ENCODE assay signal across 10 mouse cellular contexts in genomic region chr13:83525716-83526005, GRCm38 (mm10). TPM values are rescaled to one million over a fixed set of nuclear protein-coding genes. Genes with fewer than 3 reads are reported as not detected.
DNase-seq lines count a peak whose midpoint lies in the region; ATAC-seq and TF ChIP-seq lines count a peak whose summit lies in the region.
"Had no signal": no experiment of that assay in that cellular context is flagged by ENCODE, and none has a peak within 500 bp of the region (broad histone marks: within the 10 kb centered on the region; RNA-seq: fewer than 3 reads in every experiment).

No protein-coding gene starts in this region.

- H3K27me3 ChIP-seq in heart, embryonic 10.5 days (ENCODE audit: insufficient read depth, poor library complexity, severe bottlenecking) = no peaks in the 10 kb centered on the region
- H3K27me3 ChIP-seq in heart, postnatal 0 days (ENCODE audit: control insufficient read depth, insufficient read depth, low read length) = no peaks in the 10 kb centered on the region
- H3K27me3 ChIP-seq in liver, postnatal 0 days (ENCODE audit: insufficient read depth, low read length) = 0 out of 2 replicates have a peak, but pooled peaks cover 3% of the 10 kb centered on the region

- no peak for TF ChIP-seq EP300 in heart, postnatal 0 days (IDR thresholded peaks at IDR 0.05; ENCODE audit: low read depth)
- no peak for TF ChIP-seq EP300 in liver, postnatal 0 days (IDR thresholded peaks at IDR 0.05; ENCODE audit: low read depth)

- no peak for ATAC-seq in heart, postnatal 0 days (ENCODE audit: insufficient read depth, low read depth)
- no peak for ATAC-seq in liver, postnatal 0 days
- no peak for ATAC-seq in inflammation-experienced regulatory T-cells, adult 6 months
- ATAC-seq: CD4-positive, CD25-positive, alpha-beta regulatory T cell, adult 4 months had no signal

- intact Hi-C loops in left cerebral cortex, postnatal 4 days (cut with DNase I) = loop anchor here (2.0 to 10.0 kb wide), 5 partner anchors 197 to 1741 kb away; partner anchors contain the start of gene Cetn3

- peak overlapping the region; percentile 81 for H3K9ac ChIP-seq in heart, postnatal 0 days (replicated peaks; ENCODE audit: low read depth, low read length)
- H3K9ac ChIP-seq in liver, postnatal 0 days (replicated peaks) = peak overlapping the region; percentile 50

- no peak for DNase-seq in heart, embryonic 10.5 days (ENCODE audit: low spot score)
- DNase-seq in heart, adult 8-10 months (ENCODE audit: low spot score) = no peak
- DNase-seq in A20 (ENCODE audit: low read depth, low spot score) = peak; percentile 78
- DNase-seq in heart, postnatal 0 days (ENCODE audit: low spot score) = no peak
- DNase-seq in liver, postnatal 0 days = no peak
- DNase-seq in left cerebral cortex, postnatal 4 days = no peak
- no peak for DNase-seq in ovary, adult 18-20 months (ENCODE audit: low spot score)
- DNase-seq: adrenal gland, postnatal 25 days had no signal

- peak overlapping the region; percentile 67 for H3K4me2 ChIP-seq in heart, postnatal 0 days (ENCODE audit: low read depth, low read length)
- peak overlapping the region; percentile 71 for H3K4me2 ChIP-seq in liver, postnatal 0 days (ENCODE audit: low read depth, low read length)

- peak overlapping the region; percentile 92 for H3K27ac ChIP-seq in heart, embryonic 10.5 days
- H3K27ac ChIP-seq in heart, postnatal 0 days (ENCODE audit: low read depth) = peak overlapping the region; percentile 99
- H3K27ac ChIP-seq in liver, postnatal 0 days (ENCODE audit: low read depth) = peak overlapping the region; percentile 80; the same call in 1 of the 2 replicates

- no peaks in the 10 kb centered on the region for H3K36me3 ChIP-seq in heart, embryonic 10.5 days
- H3K36me3 ChIP-seq in heart, postnatal 0 days (replicated peaks; ENCODE audit: control insufficient read depth, insufficient read depth, low read length) = no peaks in the 10 kb centered on the region
- H3K36me3 ChIP-seq in liver, postnatal 0 days (replicated peaks; ENCODE audit: insufficient read depth, low read length) = no peaks in the 10 kb centered on the region

- peak overlapping the region; percentile 67 for H3K4me3 ChIP-seq in heart, embryonic 10.5 days
- H3K4me3 ChIP-seq in heart, postnatal 0 days (ENCODE audit: low read depth, low read length) = peak overlapping the region; percentile 84
- H3K4me3 ChIP-seq in liver, postnatal 0 days (ENCODE audit: low read depth, low read length) = peak overlapping the region; percentile 81

- TF ChIP-seq CTCF in heart, postnatal 0 days (IDR thresholded peaks at IDR 0.05; ENCODE audit: low read depth) = no peak
- no peak for TF ChIP-seq CTCF in liver, postnatal 0 days (IDR thresholded peaks at IDR 0.05; ENCODE audit: low read depth)

- 23% methylated on average over 2 of the region's 2 CpGs for WGBS in heart, embryonic 10.5 days
- WGBS in heart, postnatal 0 days = 8% methylated on average over 2 of the region's 2 CpGs
- 20% methylated on average over 2 of the region's 2 CpGs for WGBS in liver, postnatal 0 days (ENCODE audit: insufficient replicate concordance)

- peaks cover 16% of the 10 kb centered on the region for H3K4me1 ChIP-seq in heart, embryonic 10.5 days
- peaks cover 13% of the 10 kb centered on the region for H3K4me1 ChIP-seq in heart, postnatal 0 days (ENCODE audit: control insufficient read depth, insufficient read depth)
- peaks cover 4% of the 10 kb centered on the region for H3K4me1 ChIP-seq in liver, postnatal 0 days (ENCODE audit: insufficient read depth)

- H3K9me3 ChIP-seq in heart, embryonic 10.5 days = no peaks in the 10 kb centered on the region
- H3K9me3 ChIP-seq in heart, postnatal 0 days (replicated peaks; ENCODE audit: control insufficient read depth, low read length) = no peaks in the 10 kb centered on the region
- no peaks in the 10 kb centered on the region for H3K9me3 ChIP-seq in liver, postnatal 0 days (ENCODE audit: low read length)

RNA-seq across cellular contexts. Expression of gene Mef2c, which starts 21.8 kb away (rescaled TPM):
- 100 and 120 TPM in 2 replicates for polyA plus RNA-seq in heart, embryonic 10.5 days (2016; fragmentation: Nextera tagmentation; extraction: Ambion mirVana)
- 10 to 100 TPM; 55.8 to 86.8 (median 66.9) TPM for total RNA-seq in heart, adult 8-10 months (2022)
- 66.9 and 69.0 TPM in 2 replicates for total RNA-seq in heart, postnatal 0 days (2014; rRNA removed; ENCODE audit: low replicate concordance)
- 81.9 and 84.3 TPM in 2 replicates for polyA plus RNA-seq in heart, postnatal 0 days (2015; fragmentation: Nextera tagmentation; extraction: Ambion mirVana)
- polyA plus RNA-seq in liver, postnatal 0 days (2015; fragmentation: Nextera tagmentation; extraction: Ambion mirVana) = 13.5 and 14.0 TPM in 2 replicates
- 1 to 10 TPM in 2 of 3 experiments, under 1 TPM in 1; 0.60 to 6.2 (median 4.6) TPM for polyA plus RNA-seq in inflammation-experienced regulatory T-cells, adult 6 months (2017; shearing (Covaris generic))
- total RNA-seq in left cerebral cortex, postnatal 4 days (2021) = 1,000 to 10,000 TPM; 1,096 to 1,344 TPM
